In the genomic region with DNA sequence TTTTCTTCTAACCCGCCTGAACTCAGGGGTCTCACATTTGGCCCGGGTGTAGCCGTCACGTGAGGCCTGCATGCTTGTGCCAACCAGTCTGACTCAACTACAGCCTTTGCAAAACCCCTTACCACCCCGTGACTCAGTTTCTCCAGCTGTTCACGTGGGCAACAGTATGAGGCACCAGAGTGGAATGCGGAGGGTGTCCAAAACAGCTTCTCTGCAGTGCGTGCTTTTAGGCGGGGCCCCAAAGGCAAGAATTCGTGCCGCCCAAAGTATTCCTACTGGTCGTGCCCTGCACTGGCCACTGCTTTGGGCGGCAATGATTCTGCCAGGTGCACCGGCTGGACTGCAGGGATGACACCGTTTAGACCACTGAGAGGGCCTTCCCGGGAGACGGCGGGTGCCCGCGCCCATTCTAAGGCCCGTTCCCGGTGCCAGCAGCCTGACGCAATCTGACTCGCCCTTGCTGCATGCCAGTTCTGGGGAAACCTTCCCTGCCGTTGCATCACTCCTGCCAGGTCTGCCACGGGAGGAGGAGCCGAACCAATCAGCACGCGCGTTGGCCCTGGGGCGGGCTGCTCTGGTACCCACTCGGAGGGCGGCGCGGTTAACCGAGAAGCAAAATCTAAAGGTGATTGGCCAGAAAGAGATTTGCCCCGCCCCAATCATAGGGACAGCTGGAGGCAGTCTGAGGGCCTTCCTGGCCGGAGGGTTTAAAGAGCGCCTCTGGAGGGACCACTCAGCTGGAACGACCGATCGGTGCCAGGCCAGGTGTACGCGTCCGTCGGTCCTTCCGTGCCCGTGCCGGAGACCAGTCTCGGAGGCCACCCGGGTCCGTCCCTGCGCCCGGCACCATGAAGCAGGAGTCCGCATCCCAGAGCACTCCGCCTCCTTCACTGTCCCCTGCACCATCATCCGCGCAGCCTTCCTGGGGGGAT, we compare ENCODE assay signal across 7 mouse cellular contexts. TPM values are rescaled to one million over a fixed set of nuclear protein-coding genes. Genes with fewer than 3 reads are reported as not detected.
DNase-seq lines count a peak whose midpoint lies in the region; ATAC-seq lines count a peak whose summit lies in the region.

A gene (plus strand): TSS at position 675 of the 932 bp plus-strand sequence.

- peaks cover 18% of the 10 kb centered on the region for H3K27me3 ChIP-seq in intestine, embryonic 15.5 days (replicated peaks)

- intact Hi-C loops in gastrocnemius, postnatal 14 days (cut with DNase I; ENCODE audit: low total_unique reads) = no loop called here
- intact Hi-C loops in left cerebral cortex, postnatal 25 days (cut with DNase I) = no loop called here

- peak; percentile 95 for DNase-seq in adrenal gland, adult 8-10 months
- DNase-seq in embryo, embryonic 11 days = peak; percentile 89
- peak; percentile 88 for DNase-seq in gastrocnemius, postnatal 14 days
- DNase-seq in left cerebral cortex, postnatal 25 days (ENCODE audit: low spot score in 2 of 2) = peak; percentile 96 to 98
- peak; percentile 76 for DNase-seq in mesoderm, embryonic 11.5 days (ENCODE audit: low read depth, low spot score)
- DNase-seq in skeletal muscle tissue, adult 2 months (ENCODE audit: low read depth, low spot score) = peak; percentile 95

- WGBS in intestine, embryonic 15.5 days = 5% methylated on average over 58 of the region's 58 CpGs

- no peaks in the 10 kb centered on the region for H3K36me3 ChIP-seq in intestine, embryonic 15.5 days

- peak within 1 kb of the TSS; percentile 51 for H3K4me3 ChIP-seq in intestine, embryonic 15.5 days (replicated peaks)

- H3K27ac ChIP-seq in intestine, embryonic 15.5 days = no peak within 1 kb of the TSS

- peaks cover 13% of the 10 kb centered on the region for H3K4me1 ChIP-seq in intestine, embryonic 15.5 days (replicated peaks)

- H3K9ac ChIP-seq in intestine, embryonic 15.5 days = peak within 1 kb of the TSS; percentile 51

- no peaks in the 10 kb centered on the region for H3K9me3 ChIP-seq in intestine, embryonic 15.5 days

- H3K4me2 ChIP-seq in intestine, embryonic 15.5 days (replicated peaks) = peak within 1 kb of the TSS; percentile 96

- ATAC-seq in intestine, embryonic 15.5 days = peak; percentile 97

RNA-seq across cellular contexts. Expression of the gene that starts here (rescaled TPM):
- 1 to 10 TPM; 3.9 to 7.2 (median 4.9) TPM for total RNA-seq in adrenal gland, adult 8-10 months (2022)
- total RNA-seq in gastrocnemius, postnatal 14 days (2021) = 10 to 100 TPM; 10.5 to 47.4 TPM
- 2.3 and 2.7 TPM in 2 replicates for polyA plus RNA-seq in intestine, embryonic 15.5 days (2015; fragmentation: Nextera tagmentation; extraction: Ambion mirVana)
- total RNA-seq in left cerebral cortex, postnatal 25 days (2021) = 1 to 10 TPM; 9.6 to 9.8 TPM
